Mouse (Mus musculus): ENCODE data around the gene Pdyn.

Gene Pdyn

DNA sequence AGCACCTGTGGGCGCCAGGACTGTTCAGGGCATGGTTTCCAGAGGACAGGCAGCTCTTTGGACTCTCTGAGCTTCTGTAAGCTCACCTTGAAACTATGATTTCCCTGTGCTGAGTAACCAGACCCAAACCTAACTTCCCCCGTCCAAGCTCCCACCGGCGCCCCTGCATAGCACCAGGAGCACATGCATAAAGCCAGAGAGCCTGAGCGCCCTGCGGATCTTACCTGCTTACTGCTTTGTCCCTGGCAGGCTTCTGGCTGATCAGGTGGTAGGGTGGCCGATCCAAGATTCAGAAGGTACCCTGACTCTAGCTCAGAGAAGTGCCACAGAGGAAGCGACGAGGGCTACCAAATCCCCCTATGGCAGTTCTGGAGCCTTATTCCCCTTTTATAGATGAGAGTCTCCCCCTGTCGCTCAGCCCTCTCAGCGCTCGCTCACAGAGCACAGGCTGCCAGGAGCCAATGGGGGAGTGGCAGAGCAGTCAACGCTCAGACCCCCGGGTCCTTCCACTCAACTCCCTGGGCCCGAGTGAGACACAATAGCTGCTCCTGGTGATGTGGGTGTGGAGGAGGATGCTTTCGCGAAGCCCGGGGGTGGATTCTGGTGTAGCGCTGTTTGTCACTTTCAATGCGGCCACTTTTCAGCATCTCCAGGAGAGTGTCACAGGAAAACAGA is at the start of gene Pdyn:
Gene Pdyn (minus strand): TSS at position 361 of the 675 bp plus-strand sequence.
- DNase-seq: no peak

DNA sequence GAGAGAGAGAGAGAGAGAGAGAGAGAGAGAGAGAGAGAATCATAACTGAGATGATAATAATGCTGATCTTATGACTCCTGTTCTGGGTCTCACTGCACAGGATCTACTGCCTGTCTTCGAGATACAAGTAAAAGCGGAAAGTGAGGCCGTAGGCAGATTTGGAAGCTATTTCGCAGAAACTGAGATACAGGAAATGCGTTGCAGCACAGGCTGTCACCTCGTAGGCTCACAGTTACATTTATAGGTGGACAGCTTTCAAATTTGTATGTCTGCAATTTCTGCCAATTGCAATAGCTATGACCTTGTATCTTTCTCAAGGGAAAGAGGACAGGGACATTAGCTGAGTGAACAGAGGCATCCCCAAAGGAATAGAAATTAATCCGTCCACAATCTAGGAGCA is 42.4 kb upstream of the Pdyn start:
- DNase-seq: no peak

DNA sequence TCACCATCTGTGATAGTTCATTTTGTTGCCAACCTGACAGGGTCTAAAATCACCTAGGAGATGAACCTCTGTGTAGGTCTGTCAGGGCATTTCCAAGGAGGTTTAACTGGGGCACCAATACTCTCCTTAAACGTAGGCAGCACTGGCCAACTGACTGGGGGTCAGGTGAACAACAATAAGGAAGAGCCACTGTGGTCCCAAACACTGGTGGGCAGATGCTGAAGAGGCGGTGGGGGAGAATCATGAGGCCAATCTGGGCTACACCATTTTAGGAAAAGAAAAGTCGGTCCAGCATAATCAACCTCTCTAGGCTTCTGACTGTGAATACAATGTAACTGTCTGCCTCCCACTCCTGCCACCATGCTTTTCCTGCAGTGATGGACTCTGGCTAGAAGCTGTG is 40.9 kb upstream of the Pdyn start:
- DNase-seq: no peak

DNA sequence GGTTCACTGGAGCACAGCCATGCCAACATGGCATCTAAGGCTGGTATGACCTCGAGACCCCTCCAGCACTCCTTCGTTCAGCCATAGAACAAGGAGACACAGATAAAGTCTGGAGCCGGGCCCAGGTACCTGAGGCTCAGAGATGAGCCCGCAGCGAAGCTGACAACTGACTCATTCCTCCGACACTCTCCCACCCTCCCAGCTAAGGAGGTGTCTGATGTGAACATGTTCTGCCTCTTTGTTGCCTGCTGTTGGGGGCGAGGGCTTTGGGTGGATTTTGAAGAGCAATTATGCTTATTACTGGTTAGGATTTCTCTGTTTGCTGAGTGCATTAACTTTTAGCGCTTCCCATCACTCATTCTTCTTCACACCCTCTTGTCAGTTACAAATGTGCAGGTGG is 34.4 kb upstream of the Pdyn start:
- no peak for DNase-seq

DNA sequence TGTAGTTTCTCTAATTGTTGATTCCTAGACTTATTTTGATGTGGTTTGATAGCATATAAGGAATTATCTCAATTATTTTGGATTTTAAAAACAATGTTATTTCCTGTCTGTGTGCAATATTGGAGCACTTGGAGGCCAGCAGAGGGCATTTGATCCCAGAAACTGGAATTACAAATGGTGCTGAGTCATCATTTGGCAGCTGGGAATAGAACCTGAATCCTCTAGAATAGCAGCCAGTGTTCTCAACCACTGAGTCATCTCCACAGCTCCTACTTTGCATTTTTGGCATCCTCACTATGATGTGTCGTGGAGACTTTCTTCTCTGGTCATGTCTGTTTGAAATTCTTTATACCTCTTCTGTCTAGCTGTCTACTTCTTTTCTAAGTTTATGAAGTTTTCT is 30.0 kb upstream of the Pdyn start:
- DNase-seq: no peak

DNA sequence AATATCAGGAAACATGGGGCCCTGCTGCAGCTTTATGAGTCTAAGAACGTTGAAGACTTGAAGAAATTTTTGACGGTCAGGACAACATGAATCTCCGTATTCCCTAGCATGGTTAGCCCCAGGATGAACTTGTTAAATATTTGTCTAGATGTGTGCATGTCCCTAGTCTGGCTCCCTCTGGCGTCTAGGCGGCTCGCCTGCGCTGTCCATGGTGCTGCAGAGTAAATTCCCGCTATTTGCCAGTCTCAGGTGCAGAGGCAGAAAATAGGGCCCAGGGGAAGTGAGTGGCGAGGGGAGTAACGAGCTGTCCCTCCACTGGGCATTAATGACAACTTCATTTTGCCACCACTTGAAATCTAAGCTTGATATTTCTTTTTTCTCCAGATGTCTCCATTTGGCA is 16.0 kb upstream of the Pdyn start:
- DNase-seq: peak; percentile 57

DNA sequence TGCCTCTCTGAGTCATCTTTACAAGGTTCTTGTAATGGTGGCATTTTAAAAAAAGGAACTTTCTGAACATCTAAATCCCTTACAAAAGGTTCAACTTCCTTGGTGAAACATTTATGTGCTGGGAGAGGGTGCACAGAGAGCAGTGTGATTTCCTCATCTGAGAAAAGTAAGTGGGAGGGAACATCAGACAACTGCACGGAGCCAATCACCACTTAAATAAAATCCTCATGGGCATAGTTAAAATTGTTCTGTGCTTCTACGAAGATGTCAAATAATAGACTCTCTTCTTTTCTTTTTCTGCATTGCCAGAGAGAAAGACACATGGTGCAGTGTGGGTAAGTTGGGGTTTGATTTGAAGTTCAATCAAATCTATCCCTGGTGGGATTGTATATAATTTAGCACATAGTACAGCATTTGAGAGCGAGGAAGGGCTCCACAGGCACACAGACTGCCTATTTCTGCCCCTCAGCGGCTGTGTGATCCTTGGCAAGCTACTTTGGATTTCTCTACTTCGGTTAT is 13.4 kb upstream of the Pdyn start:
- DNase-seq: no peak

DNA sequence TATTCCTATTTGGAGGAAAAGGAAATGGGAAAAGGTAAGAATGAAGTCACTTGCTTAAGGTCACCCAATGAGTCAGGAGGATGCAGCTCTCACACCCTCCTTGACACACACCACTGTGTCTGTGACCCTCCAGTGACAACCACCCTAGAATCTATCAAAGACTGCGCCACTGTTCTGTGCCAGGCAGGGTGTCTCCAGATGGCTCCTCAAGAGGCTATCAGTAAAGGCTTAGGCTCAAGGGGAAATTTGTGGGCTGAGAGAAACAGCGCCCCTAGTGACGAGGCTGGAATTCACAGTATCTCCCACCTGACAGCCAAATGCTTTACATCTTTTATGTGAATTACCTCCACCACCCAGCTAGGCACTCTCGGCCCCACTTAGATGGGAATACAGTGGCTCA is 3.6 kb downstream of the Pdyn start:
- DNase-seq: peak; percentile 39

DNA sequence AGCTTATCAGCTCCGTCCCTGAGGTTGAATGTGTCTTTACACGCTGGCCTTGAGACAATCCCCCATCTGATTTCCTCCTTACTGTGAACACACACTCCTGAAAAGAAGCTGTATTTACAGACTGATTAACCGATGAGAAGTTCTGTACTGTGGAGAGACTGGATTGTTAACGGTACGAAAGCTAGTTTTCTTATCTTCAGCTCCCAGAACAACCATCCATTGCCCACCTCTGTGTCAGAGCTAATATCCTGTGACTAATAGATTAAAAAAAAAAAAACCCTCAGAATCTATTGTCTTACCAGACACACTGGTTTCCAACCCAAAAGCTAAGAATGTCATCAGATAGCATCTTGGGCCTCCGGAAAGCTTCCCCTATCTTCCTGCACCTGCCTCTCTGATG is 5.3 kb downstream of the Pdyn start:
- no peak for DNase-seq

DNA sequence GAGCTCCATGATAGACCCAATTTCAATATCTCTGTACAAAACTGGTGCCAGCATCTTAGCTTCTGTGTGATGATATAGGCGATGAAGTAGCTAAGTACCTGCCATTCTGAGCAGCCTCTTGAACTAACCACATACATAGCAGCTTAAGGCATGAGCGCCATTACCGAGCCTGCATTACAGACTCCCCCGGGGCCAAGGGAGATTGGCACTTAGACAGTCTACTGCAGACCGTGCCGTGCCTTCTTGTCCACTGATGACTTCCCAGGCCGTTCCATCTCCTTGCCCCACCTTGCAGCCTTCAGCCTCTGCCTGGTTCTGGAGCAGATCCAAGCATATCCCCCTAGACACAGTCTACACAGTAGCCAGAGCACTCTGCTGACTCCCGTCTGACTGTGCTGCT is 7.0 kb downstream of the Pdyn start:
- no peak for DNase-seq

DNA sequence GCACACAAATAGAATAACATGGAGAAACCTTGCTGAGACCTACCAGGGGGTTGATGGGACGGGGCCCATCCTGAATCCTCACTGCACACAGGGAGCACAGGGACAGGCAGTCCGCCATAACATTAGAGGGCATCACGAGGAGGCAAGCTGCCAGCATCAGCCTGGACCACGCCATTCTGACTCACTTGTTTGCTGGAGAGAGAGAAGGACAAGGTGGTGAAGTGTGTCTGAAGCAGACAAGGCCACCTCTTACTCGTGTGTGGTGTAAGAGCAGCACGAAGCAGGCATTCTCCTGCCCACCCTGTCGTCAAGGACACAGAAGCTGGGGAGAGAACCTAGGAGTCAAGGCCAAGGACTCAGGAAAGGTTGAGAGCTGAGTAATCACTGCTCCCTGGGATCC is 9.9 kb downstream of the Pdyn start:
- no peak for DNase-seq

DNA sequence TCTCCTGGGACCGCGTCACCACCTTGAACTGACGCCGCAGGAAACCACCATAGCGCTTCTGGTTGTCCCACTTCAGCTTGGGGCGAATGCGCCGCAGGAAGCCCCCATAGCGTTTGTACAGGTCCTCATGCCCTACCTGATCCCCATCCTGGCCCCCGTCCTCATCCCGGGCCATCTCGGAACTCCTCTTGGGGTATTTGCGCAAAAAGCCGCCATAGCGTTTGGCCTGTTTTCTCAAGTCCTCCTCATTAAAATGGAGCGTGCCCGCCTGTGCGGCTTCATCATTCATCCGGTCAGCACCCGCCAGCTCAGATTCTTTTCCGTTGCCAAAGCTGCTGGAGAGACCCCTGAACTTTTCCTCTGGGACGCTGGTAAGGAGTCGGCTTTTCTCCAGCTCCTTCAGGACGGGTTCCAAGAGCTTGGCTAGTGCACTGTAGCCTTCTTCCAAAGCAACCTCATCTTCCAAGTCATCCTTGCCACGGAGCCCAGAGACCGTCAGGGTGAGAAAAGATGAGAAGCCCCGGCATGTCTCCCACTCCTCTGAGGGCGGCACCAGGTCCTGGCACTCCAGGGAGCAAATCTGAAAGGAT is 11.5 kb downstream of the Pdyn start:
- no peak for DNase-seq

DNA sequence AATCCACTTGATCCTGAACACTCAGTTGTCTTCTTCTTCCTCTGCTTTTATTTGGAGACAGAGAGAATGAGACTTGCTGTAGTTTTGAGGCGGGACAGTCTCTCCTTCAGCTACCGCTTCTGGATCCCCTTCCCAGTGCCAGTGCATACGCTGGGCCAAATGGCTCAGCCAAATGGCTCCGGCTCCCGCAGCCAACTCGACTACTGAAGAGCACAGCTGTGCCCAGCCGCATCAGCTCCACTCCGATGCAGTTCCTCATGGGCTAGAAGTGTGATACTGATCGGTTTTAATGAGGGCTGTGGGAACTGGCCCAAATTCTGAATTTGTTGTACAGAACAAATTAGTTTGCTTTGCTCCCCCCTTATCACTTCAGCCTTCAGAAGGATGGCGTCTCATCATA is 12.7 kb downstream of the Pdyn start:
- no peak for DNase-seq

DNA sequence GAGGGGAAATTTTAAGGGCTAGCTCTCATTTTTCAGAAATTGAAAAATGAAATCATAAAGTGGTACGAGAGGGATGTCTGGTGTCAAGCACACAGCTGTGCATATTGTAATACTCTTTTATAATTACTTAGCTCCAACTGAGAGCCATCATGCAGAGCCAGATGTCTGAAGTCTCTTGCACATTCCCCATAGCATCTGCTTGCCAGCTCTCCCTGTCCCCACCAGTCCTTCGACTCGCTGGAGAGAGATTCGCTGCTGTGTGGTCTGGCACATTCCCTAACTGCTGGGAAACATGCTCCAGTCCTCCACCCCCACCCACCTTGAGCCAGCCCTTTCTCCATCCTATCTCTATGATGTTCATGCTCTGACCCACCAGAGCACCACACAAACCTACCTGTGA is 15.6 kb downstream of the Pdyn start:
- no peak for DNase-seq

DNA sequence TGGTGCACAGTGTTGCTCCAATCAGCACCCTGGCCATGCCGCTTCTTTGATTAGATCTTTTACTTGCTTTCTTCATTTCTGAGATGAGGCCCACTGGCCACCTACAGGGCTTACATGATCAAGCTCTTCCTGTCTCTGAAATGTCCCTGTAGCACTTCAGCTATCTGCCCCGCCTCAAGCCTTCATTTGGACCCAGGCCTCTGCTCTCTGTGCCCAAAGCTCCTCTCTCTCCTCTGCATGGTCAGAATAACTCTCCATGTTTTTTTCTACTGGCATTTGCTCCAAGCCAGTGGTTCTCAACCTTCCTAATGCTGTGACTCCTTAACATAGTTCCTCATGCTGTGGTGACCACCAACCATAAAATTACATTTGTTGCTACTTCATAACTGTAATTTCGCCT is 19.4 kb downstream of the Pdyn start:
- no peak for DNase-seq

DNA sequence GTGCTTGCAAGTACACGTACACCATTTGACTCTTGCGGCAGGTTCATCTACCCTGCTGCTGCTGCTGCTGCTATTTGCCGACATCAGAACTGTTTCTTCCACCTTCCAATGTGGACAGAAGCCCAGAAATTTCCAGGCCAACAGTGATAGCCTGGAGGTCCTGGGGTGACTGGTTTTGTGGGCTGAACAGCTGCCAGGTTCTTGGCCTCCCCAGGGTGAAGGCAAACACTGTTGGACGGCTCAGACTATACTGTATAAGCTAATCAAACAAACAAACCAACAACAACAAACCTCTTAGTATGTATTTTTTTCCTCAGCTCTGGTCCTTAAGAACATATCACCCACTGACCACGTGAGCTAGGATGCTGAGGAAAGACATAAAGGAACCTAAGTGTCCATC is 20.6 kb downstream of the Pdyn start:
- DNase-seq: no peak

DNA sequence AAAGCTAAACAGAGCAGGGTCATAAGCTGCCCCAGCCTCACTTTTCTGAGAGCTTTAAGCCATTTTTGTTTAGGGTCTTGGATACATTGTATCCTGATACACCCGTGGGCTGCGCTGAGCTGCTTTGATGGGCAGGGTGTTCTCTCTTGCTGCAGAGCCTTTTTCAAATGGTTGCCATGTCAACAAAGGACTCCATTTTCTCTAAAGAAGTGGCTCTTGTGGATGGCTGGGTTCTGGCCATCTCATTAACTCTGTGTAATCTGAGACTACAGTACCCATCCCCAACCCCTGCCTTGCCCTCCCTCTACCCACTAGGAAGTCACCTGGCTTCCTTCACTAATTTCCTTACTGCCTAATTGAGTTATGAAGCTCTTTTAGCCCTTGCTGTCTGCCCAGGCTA is 22.0 kb downstream of the Pdyn start:
- no peak for DNase-seq

DNA sequence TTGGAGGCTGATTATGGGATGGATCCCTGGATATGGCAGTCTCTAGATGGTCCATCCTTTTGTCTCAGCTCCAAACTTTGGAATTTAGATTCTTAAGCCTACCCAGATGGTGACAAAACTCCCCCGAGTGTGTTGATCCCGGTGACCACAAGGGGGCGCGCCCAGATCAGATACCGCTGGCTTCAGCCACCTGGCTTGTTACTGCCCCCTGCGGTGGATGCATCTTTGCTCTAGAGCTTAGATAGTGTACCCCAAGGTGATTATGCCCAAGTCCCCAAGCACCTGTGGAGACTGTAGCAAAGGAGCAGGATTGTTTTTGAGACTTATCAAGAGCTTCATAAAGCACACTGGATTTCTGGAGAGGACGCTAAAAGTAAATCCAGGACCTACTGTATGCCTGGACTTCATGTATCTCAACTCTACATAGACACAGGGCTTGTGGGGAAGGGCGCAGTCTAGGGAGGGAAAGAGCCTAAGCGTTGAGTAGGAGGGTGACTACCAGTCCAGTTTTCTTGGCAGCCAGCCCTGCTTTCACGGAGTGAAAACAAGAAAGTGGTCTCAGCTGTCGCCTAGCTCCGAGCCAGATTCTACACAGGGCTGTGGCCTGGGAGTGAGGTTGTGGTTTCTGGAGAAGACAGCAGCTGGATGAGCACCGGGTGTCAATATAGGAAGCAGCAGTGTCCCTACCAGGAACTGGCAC is 24.6 kb downstream of the Pdyn start:
- DNase-seq: peak; percentile 81

DNA sequence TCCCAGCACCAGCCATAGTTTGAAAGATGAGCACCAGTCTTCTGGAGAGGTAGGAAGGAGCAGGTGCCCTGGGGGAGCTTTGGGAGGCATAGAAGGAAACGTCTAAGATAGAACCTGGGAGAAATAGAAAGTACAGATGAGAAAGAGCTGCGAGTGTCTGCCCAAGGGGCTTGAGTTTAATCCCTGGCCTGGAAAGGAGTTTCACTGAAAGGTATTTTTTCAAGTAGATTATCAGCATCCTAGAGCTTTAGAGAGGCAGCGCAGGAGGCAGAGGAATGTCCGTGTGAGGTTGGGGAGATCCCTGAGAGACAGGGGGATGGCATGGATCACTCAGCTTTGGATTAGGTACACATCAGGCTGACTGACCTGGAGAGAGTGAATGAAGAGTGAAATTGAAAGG is 27.7 kb downstream of the Pdyn start:
- DNase-seq: no peak

DNA sequence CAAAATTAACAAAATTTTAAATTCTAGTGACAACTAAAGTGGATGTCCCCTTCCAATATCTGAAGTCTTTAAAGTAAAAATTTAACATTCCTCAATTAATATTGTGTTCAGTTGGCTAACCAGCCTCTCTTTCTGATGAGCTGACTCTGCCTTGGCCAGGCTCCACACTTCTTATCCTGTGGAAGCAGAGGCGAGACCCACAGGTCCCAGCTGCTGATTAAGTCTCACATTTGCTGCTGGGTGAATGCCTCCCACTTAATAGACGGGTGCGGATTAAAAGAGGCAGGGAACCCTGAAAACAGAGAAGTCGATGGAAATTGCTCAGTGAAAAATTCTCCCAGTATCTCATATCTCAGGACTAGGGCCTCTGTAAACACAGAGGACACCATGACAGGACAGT is 37.2 kb downstream of the Pdyn start:
- DNase-seq: no peak

DNA sequence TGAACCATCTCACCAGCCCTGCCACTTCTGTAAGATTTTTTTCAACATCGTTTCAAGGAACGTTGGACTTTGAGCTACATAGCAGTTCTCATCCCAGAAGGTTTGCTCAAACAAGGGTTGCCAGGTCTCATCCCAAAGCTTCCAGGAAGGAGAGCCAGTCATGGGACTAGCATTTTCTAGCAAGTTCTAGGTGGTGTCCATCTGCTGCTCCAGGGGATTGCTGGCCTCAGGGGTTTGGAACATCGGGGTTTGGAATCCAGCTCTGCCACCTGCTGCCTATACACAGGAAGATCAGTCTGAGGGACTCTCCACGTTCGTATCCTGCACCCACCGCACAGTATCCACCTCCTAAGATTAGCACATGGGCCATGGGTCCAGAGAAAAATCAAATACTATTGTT is 39.6 kb downstream of the Pdyn start:
- DNase-seq: no peak

DNA sequence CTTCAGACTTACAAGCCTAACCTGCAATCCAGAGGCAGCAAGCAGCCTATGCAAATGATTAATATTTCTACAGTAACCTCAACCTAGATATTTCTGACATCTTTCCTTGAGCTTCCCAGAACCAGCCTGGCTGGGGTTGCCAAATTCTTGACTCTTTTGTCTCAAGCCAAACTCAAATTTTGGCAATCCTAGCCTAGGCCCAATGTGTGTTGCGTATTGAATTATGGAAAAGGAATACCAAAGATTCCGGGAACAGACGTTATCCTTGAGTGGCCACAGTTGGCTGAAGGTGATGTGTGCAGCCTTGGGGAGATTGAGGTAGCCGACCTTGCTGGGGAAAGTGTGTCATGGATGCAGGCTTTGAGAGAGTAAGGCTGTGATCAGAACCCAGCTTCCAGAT is 40.8 kb downstream of the Pdyn start:
- DNase-seq: no peak

DNA sequence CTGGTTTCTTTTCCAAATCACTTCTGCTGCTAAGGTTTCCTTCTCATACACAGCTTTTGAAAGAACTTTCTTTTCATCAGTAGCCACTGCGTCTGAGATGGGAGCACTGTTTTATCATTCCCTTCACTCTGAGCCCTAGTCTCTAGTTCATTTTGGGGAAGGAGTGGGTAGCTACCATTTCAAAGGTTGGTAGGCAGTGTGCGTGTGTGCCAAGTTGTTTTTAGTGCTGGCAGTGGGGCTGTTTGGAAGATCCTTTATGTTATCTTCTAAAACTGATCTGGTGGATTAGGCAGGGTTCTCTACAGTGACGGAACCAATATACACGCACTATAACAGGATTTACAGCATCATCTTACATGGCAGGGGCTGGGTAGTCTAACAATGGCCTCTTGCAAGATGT is 44.6 kb downstream of the Pdyn start:
- DNase-seq: no peak

DNA sequence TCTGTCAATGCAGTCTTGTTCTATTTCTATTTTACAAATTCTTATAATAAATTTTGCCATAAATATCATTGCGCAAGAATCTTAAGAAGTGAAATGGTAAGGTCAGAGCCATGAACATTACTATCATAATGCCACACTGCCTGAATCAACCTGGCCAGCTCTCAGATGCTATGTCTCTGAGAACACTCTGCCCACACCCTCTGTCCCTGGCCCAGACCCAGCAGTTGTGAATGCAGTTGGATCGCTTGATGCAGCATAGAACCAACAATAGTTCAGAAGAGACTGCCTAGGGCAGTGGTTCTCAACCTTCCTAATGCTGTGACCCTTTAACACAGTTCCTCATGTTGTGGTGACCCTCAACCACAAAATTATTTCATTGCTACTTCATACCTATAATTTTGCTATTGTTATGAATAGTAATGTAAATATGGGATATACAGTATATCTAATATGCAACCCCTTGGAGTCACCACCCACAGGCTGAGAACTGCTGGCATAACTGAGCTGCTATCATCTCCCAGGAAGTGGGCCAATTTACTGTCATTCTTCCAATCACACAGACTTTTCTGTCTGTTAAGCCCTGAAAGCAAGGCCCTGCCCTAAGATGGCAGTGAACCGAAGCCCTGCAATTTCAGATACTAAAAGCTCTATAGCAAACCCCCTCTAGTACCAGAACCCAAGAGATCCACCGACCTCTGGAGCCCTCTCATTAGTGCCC is 45.3 kb downstream of the Pdyn start:
- no peak for DNase-seq
